Mouse (Mus musculus) brain, embryonic 14.5 days (tissue): ENCODE results near the gene Msi2. TPM values are rescaled to one million over a fixed set of nuclear protein-coding genes. Genes with fewer than 3 reads are reported as not detected.

Source experiments
- DNase-seq: peaks from one replicate; pipeline ENCODE4 v3.0.0-alpha.2; 2011; ENCODE audit warnings: low read depth
- CTCF ChIP-seq: fragments of 200-500 bp; IDR thresholded peaks from 2 replicates; pipeline ENCODE4 v1.5.1; 2012; ENCODE audit warnings: inconsistent platforms, mild to moderate bottlenecking, moderate library complexity, borderline replicate concordance; ENCODE audit not compliant: insufficient read depth, insufficient read length; ENCODE audit errors: extremely low read depth
- POLR2A ChIP-seq: fragments of 200-500 bp; IDR thresholded peaks from 2 replicates; pipeline ENCODE4 v1.6.1; 2012; ENCODE audit warnings: mild to moderate bottlenecking, inconsistent platforms, borderline replicate concordance; ENCODE audit not compliant: poor library complexity, insufficient read depth, insufficient read length, severe bottlenecking; ENCODE audit errors: extremely low read depth
- polyA plus RNA-seq: library from polyadenylated mRNA; depleted of rRNA; stranded (reverse); fragments of >200 nt; gene quantifications from 2 replicates; pipeline ENCODE4 v1.2.3, GENCODE M21; 2012

Msi2 gene
- polyA plus RNA-seq, 1 experiment: 90.4 TPM

DNA sequence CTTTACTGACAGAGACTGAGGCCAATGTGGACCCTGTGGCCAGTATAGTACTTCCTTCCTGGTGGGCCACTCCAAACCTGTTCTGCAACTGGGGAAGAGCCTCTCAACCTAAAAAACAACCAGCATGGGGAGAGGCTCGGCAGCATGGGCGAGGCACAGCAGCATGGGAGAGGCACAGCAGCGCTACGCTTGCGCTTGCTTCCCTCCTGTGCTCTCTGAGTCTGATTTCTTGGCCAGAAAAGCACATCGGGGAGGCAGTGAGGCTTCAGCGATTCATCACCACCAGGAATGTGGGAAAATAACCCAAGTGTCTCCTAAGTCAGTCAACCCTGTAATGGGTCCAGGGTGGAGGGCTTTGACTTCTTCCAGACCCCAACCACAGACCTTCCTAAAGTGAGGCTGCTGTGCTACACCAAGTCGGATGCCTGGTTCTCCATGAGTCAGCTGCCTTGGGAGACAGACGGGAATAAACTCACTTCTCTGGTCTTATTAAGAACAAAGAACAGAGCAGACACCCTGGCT lies 297.2 kb downstream of the Msi2 start:
- no peak for DNase-seq
- no peak for TF ChIP-seq POLR2A
- TF ChIP-seq CTCF: no peak

GRCm38 (mm10) chr11:88419657-88420366 lies 298.5 kb downstream of the Msi2 start:
- no peak for TF ChIP-seq POLR2A
- no peak for TF ChIP-seq CTCF
- no peak for DNase-seq

DNA sequence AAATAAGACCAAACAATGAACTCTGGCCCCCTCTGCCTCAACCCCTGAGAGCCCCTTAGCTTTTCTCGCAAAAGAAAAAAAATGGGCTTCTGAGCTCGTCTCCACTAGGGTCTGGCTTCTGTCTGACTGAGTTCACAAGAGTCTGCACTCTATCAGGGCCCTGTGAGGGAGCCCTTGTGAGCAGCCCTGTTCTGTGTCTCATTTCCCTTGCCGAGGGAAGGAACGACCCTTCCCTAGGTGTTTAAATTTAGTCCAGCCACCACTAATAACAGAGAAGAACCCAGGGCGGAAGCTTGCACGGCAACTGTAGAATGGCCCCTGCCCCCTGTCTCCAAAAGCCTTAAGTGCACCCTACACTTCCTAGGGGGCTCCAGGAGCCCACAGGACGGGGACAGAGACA lies 299.2 kb downstream of the Msi2 start:
- DNase-seq: no peak
- TF ChIP-seq POLR2A: no peak
- TF ChIP-seq CTCF: no peak

- peak; percentile 88 for DNase-seq
- no peak for TF ChIP-seq CTCF
- no peak for TF ChIP-seq POLR2A
These were observed 304.0 kb downstream of the Msi2 start for GRCm38 (mm10) chr11:88414157-88414870.

DNA sequence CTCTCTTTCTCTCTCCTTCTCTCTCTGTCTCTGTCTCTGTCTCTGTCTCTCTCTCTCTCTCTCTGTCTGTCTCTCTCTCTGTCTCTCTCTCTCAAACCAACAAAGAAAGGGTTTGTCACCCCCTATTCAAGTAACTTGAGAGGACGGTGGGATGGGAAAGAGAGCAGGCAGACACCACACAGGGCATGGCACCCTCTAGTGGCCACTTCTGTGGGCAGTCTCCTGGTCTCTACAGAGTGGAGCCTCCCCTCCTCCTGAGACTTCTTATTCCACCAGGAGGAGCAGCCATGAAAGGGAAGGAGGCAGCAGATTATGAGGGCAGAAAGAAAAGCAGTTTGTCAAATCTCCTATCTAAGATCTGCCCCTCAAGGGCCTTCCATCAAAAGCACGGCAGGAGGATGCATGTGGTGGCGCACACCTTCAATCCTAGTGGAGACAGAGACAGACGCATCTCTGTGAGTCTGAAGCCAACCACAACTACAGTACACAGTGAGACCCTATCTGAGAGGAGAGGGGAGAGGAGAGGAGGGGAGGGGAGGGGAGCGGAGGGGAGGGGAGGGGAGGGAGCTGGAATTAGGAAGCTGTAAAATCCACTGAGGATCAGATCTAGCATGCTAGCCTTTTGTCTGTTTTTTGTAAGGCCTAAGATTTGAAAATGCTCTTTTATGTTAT lies 305.8 kb downstream of the Msi2 start:
- DNase-seq: peak; percentile 91
- no peak for TF ChIP-seq POLR2A
- TF ChIP-seq CTCF: peak; percentile 91

- TF ChIP-seq POLR2A (no peak), CTCF (no peak)
- peak; percentile 72 for DNase-seq
These were observed 310.0 kb downstream of the Msi2 start for GRCm38 (mm10) chr11:88408305-88408704.

GRCm38 (mm10) chr11:88406408-88406915 lies 311.9 kb downstream of the Msi2 start:
- peak; percentile 85 for DNase-seq
- TF ChIP-seq POLR2A (no peak), CTCF (no peak)

DNA sequence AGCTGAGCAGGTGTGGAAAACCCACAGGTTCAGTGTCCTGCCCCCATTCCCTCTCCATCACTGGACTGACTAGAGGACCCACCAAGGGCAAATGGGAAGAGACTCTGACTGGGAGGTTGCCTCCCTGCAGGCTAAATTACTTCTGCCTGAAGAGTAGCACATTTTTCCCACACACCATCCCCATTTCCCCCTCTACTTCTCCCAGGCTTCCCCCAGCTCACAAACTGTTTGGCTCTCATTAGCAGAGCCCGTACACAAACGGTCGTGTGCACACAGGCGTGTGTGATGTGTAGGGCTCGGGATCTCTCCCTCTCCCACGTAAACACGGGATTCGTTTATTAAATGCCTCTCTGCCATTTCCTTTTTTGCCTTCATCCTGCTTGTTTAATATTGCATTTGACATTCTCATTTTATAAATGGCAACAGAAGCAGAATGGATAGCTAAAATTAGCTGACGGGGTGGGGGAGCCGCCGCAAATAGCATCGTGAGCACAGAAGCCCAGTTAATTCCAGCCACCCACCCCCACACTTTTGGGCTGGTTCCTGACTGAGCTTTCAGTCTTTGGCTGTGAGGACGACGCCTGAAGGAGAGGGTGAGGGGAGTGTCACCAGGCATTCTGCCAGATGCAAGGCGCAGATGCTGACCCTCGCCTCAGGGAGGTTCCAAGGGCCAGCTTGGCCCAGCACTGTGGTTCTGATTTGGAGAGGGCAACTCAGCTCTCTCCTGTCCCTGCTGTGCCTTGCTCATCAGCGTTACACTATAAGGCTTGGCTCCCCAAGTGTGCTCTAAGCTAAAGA lies 313.3 kb downstream of the Msi2 start:
- TF ChIP-seq POLR2A: no peak
- 0 out of 2 replicates have a peak, but pooled peaks have one; percentile 9 for TF ChIP-seq CTCF
- DNase-seq: peak; percentile 93

DNA sequence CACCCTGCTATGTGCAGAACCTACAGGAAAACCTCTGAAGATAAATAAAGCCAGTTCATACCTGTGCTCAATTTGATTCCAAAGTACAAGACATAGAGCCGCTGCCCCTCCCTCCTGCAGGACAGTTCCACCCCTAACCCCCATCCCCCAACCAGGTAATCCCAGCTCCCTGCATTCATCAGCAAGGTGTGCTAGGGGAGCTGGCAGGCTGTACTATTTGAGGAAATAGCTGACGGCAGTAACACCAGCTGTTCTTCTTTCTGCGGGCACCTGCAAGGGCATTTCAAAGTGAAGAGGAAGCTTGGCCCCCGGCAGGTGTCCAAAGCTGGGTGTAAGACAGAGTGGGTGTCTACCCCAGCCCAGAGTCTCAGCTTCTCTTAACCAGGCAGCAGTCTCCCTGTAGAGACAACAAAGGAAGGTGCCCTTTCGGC lies 314.1 kb downstream of the Msi2 start:
- TF ChIP-seq CTCF (no peak), POLR2A (no peak)

GRCm38 (mm10) chr11:88402290-88402689 lies 316.0 kb downstream of the Msi2 start:
- DNase-seq: peak; percentile 63
- TF ChIP-seq CTCF: no peak
- TF ChIP-seq POLR2A: no peak

More for the DNA sequence above, 314.1 kb downstream of the Msi2 start:
- DNase-seq: no peak

DNA sequence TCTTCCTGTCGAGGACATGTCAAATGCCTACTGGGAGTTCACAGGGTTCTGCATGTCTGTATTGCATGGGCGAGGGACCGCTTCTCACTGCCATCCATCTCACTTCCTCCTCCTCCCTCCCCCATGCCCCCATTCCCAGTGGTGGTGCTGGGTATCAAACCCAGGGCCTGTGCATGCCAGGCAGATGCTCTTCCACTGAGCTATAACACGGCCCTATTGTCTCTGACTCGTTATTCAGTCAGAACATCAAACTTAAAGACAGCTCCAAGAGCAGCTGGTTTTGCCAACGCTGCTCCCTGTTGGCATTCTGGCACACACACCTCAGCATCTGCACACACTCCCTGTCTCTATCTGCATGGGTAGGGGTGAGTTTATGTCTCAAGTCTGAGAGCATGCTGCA lies 317.0 kb downstream of the Msi2 start:
- TF ChIP-seq POLR2A (no peak), CTCF (no peak)
- peak; percentile 57 for DNase-seq

- TF ChIP-seq POLR2A (no peak), CTCF (no peak)
- DNase-seq: no peak
These were observed 317.4 kb downstream of the Msi2 start for GRCm38 (mm10) chr11:88400926-88401325.

GRCm38 (mm10) chr11:88400235-88400634 lies 318.1 kb downstream of the Msi2 start:
- no peak for TF ChIP-seq POLR2A
- TF ChIP-seq CTCF: no peak
- no peak for DNase-seq

DNA sequence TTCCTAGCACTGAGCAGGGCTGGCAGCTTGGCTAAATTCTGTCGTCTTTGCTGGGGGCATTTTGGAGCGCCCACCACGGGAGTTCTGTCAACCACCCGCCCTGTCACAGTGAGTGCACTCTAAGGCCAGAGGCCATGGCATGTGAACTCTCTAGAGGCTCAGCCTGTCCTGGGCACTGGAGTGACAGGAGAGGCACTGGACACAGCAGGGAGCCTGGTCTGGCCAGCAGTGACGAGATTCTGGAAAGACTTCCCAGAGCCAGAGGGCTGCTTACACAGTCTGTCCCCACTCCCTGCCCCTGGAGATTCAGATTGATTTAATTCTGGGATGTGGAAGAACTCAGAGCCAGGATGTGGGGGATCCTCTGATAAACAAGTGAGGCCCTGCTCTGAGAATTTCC lies 318.9 kb downstream of the Msi2 start:
- DNase-seq: no peak
- no peak for TF ChIP-seq CTCF
- no peak for TF ChIP-seq POLR2A
